Mouse (Mus musculus) liver, embryonic 14.5 days (tissue): ENCODE measurements around the gene Elob. TPM values are rescaled to one million over a fixed set of nuclear protein-coding genes. Genes with fewer than 3 reads are reported as not detected.

ENCODE experiments used
- ATAC-seq: fragments of 200-750 bp; cut with Nextera tagmentation; 2 replicates; pipeline ENCODE4 v1.8.0; 2017; ENCODE audit warnings: moderate number of reproducible peaks, mild to moderate bottlenecking, moderate library complexity; ENCODE audit not compliant: insufficient read depth
- DNase-seq, 3 experiments: peaks; one replicate each; pipeline ENCODE4 v3.0.0-alpha.2; 2012 to 2013; ENCODE audit warnings: low read depth in 3 of 3, low spot score in 3 of 3
- H3K27ac ChIP-seq: fragments of 300-500 bp; sonication (generic); 2 replicates; pipeline ENCODE4 v1.5.1; 2014; ENCODE audit warnings: moderate library complexity, mild to moderate bottlenecking, control low read depth, inconsistent platforms
- H3K27me3 ChIP-seq: fragments of 300-500 bp; sonication (generic); 2 replicates; pipeline ENCODE4 v1.6.1; 2014; ENCODE audit warnings: mild to moderate bottlenecking, low read length, moderate library complexity; ENCODE audit not compliant: control insufficient read depth, insufficient read depth
- H3K36me3 ChIP-seq: fragments of 300-500 bp; sonication (generic); replicated peaks from 2 replicates; pipeline ENCODE4 v1.6.1; 2014; ENCODE audit warnings: low read depth; ENCODE audit not compliant: control insufficient read depth, insufficient read depth
- H3K4me1 ChIP-seq, 2 experiments: fragments of 200-500 bp in 1 of 2; fragments of 300-500 bp in 1 of 2; sonication (generic) in 1 of 2; replicated peaks; 2 replicates each; pipeline ENCODE4 v1.6.1; 2012 to 2014; ENCODE audit warnings: antibody characterized with exemption in 1 of 2, inconsistent platforms in 1 of 2, low read length in 1 of 2; ENCODE audit not compliant: control insufficient read depth in 2 of 2, insufficient read depth in 2 of 2
- H3K4me2 ChIP-seq: fragments of 300-500 bp; sonication (generic); 2 replicates; pipeline ENCODE4 v1.6.1; 2014; ENCODE audit warnings: low read depth, mild to moderate bottlenecking, control low read depth, moderate library complexity
- H3K4me3 ChIP-seq, 2 experiments: fragments of 200-500 bp in 1 of 2; fragments of 300-500 bp in 1 of 2; sonication (generic) in 1 of 2; 2 replicates each; pipeline ENCODE4 v1.5.1; 2012 to 2014; ENCODE audit warnings: low read depth in 2 of 2, low read length in 2 of 2, mild to moderate bottlenecking in 2 of 2, control low read depth in 1 of 2, inconsistent platforms in 1 of 2, moderate library complexity in 1 of 2; ENCODE audit not compliant: insufficient read depth in 1 of 2
- H3K9ac ChIP-seq: fragments of 300-500 bp; sonication (generic); replicated peaks from 2 replicates; pipeline ENCODE4 v1.6.1; 2014; ENCODE audit warnings: mild to moderate bottlenecking, control low read depth, moderate library complexity
- H3K9me3 ChIP-seq: fragments of 300-500 bp; sonication (generic); 2 replicates; pipeline ENCODE4 v1.6.1; 2016; ENCODE audit warnings: low read length, mixed read lengths; ENCODE audit not compliant: control insufficient read depth
- CTCF ChIP-seq: IDR thresholded peaks from 2 replicates; pipeline ENCODE4 v1.5.1; 2016; ENCODE audit warnings: antibody characterized with exemption, low read depth, control low read depth
- EP300 ChIP-seq: IDR thresholded peaks from 2 replicates; pipeline ENCODE4 v1.6.1; 2016; ENCODE audit warnings: antibody characterized with exemption, low read depth
- WGBS: fragments of 180-500 bp; shearing (Covaris S2); extraction: QIAGEN DNeasy Blood & Tissue Kit; methylation state at CpG from one replicate; pipeline ENCODE4 v1.1.7; 2014; ENCODE audit not compliant: insufficient replicate concordance; 5-methylcytosine and 5-hydroxymethylcytosine counted together
- polyA plus RNA-seq, 2 experiments: library from polyadenylated mRNA; depleted of rRNA in 1 of 2; stranded (reverse) in 1 of 2; unstranded in 1 of 2; fragments of >200 nt; fragmentation: Nextera tagmentation in 1 of 2; extraction: Ambion mirVana in 1 of 2; gene quantifications; 2 replicates each; pipeline versions ENCODE4 v1.2.1 to v1.2.3; 2012 to 2014

Elob gene
- polyA plus RNA-seq, 2 experiments = 284 to 544 TPM

- Histone ChIP-seq H3K4me2 (no peak overlapping the region), H3K36me3 (peaks cover 61% of the 10 kb centered on the region), H3K9me3 (no peaks in the 10 kb centered on the region), H3K4me3 (no peak overlapping the region), H3K27me3 (no peaks in the 10 kb centered on the region), H3K9ac (no peak overlapping the region), H3K4me1 (peaks cover 2 to 10% of the 10 kb centered on the region in 2 experiments; a peak in 1 of 4 replicates), H3K27ac (no peak overlapping the region)
- no peak for ATAC-seq
- 89% methylated on average over 3 of the region's 3 CpGs for WGBS
- TF ChIP-seq CTCF = no peak
- TF ChIP-seq EP300 = no peak
- no peak for DNase-seq
These were observed 21.0 kb downstream of the Elob start for GRCm38 (mm10) chr17:23807918-23808317.

- Histone ChIP-seq H3K4me1 (peaks cover 6 to 10% of the 10 kb centered on the region in 2 experiments; a peak in 3 of 4 replicates), H3K27ac (no peak overlapping the region), H3K9me3 (no peaks in the 10 kb centered on the region), H3K4me3 (no peak overlapping the region), H3K9ac (no peak overlapping the region), H3K27me3 (no peaks in the 10 kb centered on the region), H3K36me3 (peaks cover 51% of the 10 kb centered on the region), H3K4me2 (no peak overlapping the region)
- ATAC-seq (no peak), DNase-seq (no peak)
- no peak for TF ChIP-seq EP300
- no peak for TF ChIP-seq CTCF
- 80% methylated on average over 25 of the region's 25 CpGs for WGBS
These were observed 22.1 kb downstream of the Elob start for GRCm38 (mm10) chr17:23806867-23807266.

- under 1% methylated on average over 8 of the region's 8 CpGs for WGBS
- TF ChIP-seq EP300 = no peak
- TF ChIP-seq CTCF = no peak
- DNase-seq = no peak
- Histone ChIP-seq H3K36me3 (peaks cover 28% of the 10 kb centered on the region), H3K4me1 (peaks cover 8 to 13% of the 10 kb centered on the region in 2 experiments), H3K27me3 (no peaks in the 10 kb centered on the region), H3K9me3 (no peaks in the 10 kb centered on the region), H3K9ac (peak overlapping the region; percentile 99), H3K27ac (peak overlapping the region; percentile 49), H3K4me2 (peak overlapping the region; percentile 91), H3K4me3 (peak overlapping the region; percentile 90)
- ATAC-seq = no peak
These were observed 24.4 kb downstream of the Elob start for GRCm38 (mm10) chr17:23804426-23805085.

GRCm38 (mm10) chr17:23803366-23804041 lies 25.4 kb downstream of the Elob start:
- Histone ChIP-seq H3K27ac (peak overlapping the region; percentile 93), H3K9ac (peak overlapping the region; percentile 99), H3K4me1 (peaks cover 8 to 13% of the 10 kb centered on the region in 2 experiments), H3K9me3 (no peaks in the 10 kb centered on the region), H3K36me3 (peaks cover 18% of the 10 kb centered on the region), H3K4me3 (peak overlapping the region; percentile 90), H3K27me3 (no peaks in the 10 kb centered on the region), H3K4me2 (peak overlapping the region; percentile 91)
- TF ChIP-seq EP300 = no peak
- DNase-seq (peak; percentile 78 to 82 (median 79)), ATAC-seq (peak; percentile 74)
- under 1% methylated on average over 79 of the region's 83 CpGs for WGBS

- under 1% methylated on average over 60 of the region's 60 CpGs for WGBS
- Histone ChIP-seq H3K9me3 (no peaks in the 10 kb centered on the region), H3K36me3 (peaks cover 11% of the 10 kb centered on the region), H3K9ac (peak overlapping the region; percentile 99), H3K27me3 (no peaks in the 10 kb centered on the region), H3K27ac (peak overlapping the region; percentile 93), H3K4me2 (peak overlapping the region; percentile 91), H3K4me1 (peaks cover 8 to 13% of the 10 kb centered on the region in 2 experiments), H3K4me3 (peak overlapping the region; percentile 90)
- peak; percentile 97 for ATAC-seq
- peak; percentile 94 to 97 (median 94) for DNase-seq
- TF ChIP-seq CTCF = no peak
- TF ChIP-seq EP300 = peak; percentile 14; the same call in 1 of the 2 replicates
These were observed 26.1 kb downstream of the Elob start for GRCm38 (mm10) chr17:23802746-23803365.
